Mouse (Mus musculus): ENCODE measurements around the gene Stoml2.

DNA sequence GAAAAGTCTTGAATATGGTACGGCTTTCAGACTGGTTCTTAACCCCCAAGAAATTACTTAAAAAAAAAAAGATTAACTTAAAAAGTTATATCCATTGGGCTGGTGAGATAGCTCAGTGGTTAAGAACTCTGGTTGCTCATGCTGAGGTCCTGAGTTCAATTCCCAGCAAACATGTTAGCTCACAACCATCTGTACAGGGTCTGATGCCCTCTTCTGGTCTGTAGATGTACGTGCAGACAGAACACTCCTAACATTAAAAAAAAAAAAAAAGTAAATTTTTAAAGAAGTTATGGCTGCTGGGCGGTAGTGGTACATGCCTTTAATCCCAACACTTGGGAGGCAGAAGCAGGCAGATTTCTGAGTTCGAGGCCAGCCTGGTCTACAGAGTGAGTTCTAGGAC, 53.4 kb downstream of the Stoml2 start:
- TF ChIP-seq MAFK (IDR thresholded peaks at IDR 0.05; ENCODE audit: insufficient read depth, low read depth, low read length) (no peak), CHD2 (IDR thresholded peaks at IDR 0.05; ENCODE audit: low read depth, low read length) (no peak), ZC3H11A (IDR thresholded peaks at IDR 0.05; ENCODE audit: borderline replicate concordance, low read depth, low read length) (no peak)
